Mouse (Mus musculus) MEL (cell line): ENCODE results near the gene Specc1l.

Source experiments
- GATA1 ChIP-seq: IDR thresholded peaks from 2 replicates; pipeline ENCODE4 v1.6.1; 2011; ENCODE audit warnings: low read depth, low read length, improper control_type of control experiment
- HCFC1 ChIP-seq: IDR thresholded peaks from 2 replicates; pipeline ENCODE4 v1.6.1; 2012; ENCODE audit warnings: low read depth, mild to moderate bottlenecking, inconsistent platforms, low read length, improper control_type of control experiment, moderate library complexity
- MEF2A ChIP-seq: IDR thresholded peaks from 2 replicates; pipeline ENCODE4 v1.6.1; 2014; ENCODE audit warnings: low read depth, mild to moderate bottlenecking, inconsistent platforms, low read length, improper control_type of control experiment; ENCODE audit not compliant: poor library complexity, insufficient replicate concordance, severe bottlenecking; ENCODE audit errors: extremely low read depth
- POLR2A ChIP-seq, 2 experiments: IDR thresholded peaks; 2 replicates each; pipeline ENCODE4 v1.6.1; 2011 to 2012; ENCODE audit warnings: low read length in 2 of 2, mild to moderate bottlenecking in 2 of 2, control low read depth in 1 of 2, improper control_type of control experiment in 1 of 2, low read depth in 1 of 2, moderate library complexity in 1 of 2; ENCODE audit not compliant: control insufficient read depth in 1 of 2, insufficient read depth in 1 of 2, poor library complexity in 1 of 2
- ZMIZ1 ChIP-seq: IDR thresholded peaks from 2 replicates; pipeline ENCODE4 v1.6.1; 2012; ENCODE audit warnings: low read depth, mild to moderate bottlenecking, inconsistent platforms, low read length, improper control_type of control experiment, moderate library complexity

DNA sequence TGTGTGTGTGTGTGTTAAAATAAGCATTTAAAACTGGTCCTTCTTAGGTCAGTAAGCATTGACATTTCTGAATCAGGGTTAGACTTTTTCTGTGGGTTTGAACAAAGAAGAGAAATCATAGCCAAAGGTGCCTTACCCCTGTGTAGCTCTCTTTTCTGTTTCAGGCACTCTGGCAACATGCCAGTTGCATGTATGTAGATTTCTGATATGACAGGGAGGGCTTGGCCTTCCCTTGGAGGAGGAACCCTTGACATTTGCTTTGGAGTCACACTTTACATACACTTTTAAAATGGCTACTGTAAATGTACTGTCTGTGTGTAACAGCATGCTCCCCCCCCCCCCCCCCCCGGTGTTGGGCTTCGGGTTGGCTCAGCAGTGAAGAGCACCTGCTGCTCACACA, 12.8 kb downstream of the Specc1l start:
- no peak for TF ChIP-seq ZMIZ1
- TF ChIP-seq HCFC1, result no peak
- TF ChIP-seq POLR2A (IDR thresholded peaks at IDR 0.05; ENCODE audit: control insufficient read depth in 1 of 2, insufficient read depth in 1 of 2, low read depth in 1 of 2, low read length in 2 of 2, poor library complexity in 1 of 2), result no peak
- TF ChIP-seq MEF2A, result no peak
- TF ChIP-seq GATA1, result no peak
